Comparison of ENCODE assay signal across 9 mouse cellular contexts in genomic region chr4:150599119-150599992, GRCm38 (mm10). TPM values are rescaled to one million over a fixed set of nuclear protein-coding genes. Genes with fewer than 3 reads are reported as not detected.
A peak's percentile ranks its signal among the peaks of the same experiment; 100 is the strongest.
DNase-seq lines count a peak whose midpoint lies in the region; ATAC-seq lines count a peak whose summit lies in the region.
"Had no signal": no experiment of that assay in that cellular context is flagged by ENCODE, and none has a peak within 500 bp of the region (broad histone marks: within the 10 kb centered on the region; RNA-seq: fewer than 3 reads in every experiment).

No protein-coding gene starts in this region.

- H3K4me2 ChIP-seq in heart, embryonic 12.5 days: no peak overlapping the region
- H3K4me2 ChIP-seq in embryonic facial prominence, embryonic 13.5 days: no peak overlapping the region

- ATAC-seq in heart, embryonic 12.5 days (ENCODE audit: insufficient number of reproducible peaks, low FRiP score): no peak
- peak; percentile 56; the same call in 1 of the 2 replicates for ATAC-seq in embryonic facial prominence, embryonic 13.5 days (ENCODE audit: insufficient number of reproducible peaks, insufficient read depth, low FRiP score, low TSS enrichment, low read depth)
- no peak for ATAC-seq in activated CD4-positive, CD25-positive, alpha-beta regulatory T cell, adult 4 months

- H3K4me1 ChIP-seq in heart, embryonic 12.5 days (replicated peaks): peaks cover 55% of the 10 kb centered on the region
- H3K4me1 ChIP-seq in heart, embryonic 10.5 days: peaks cover 53% of the 10 kb centered on the region
- H3K4me1 ChIP-seq in embryonic facial prominence, embryonic 13.5 days: peaks cover 24% of the 10 kb centered on the region

- H3K27ac ChIP-seq in heart, embryonic 12.5 days (ENCODE audit: poor library complexity, severe bottlenecking): peak overlapping the region; percentile 50
- no peak overlapping the region for H3K27ac ChIP-seq in heart, embryonic 10.5 days
- H3K27ac ChIP-seq in embryonic facial prominence, embryonic 13.5 days: peak overlapping the region; percentile 68

- 61% methylated on average over 3 of the region's 3 CpGs for WGBS in heart, embryonic 12.5 days
- WGBS in heart, embryonic 10.5 days: 53% methylated on average over 3 of the region's 3 CpGs
- WGBS in embryonic facial prominence, embryonic 13.5 days: 53% methylated on average over 3 of the region's 3 CpGs

- H3K9me3 ChIP-seq in heart, embryonic 12.5 days (replicated peaks): no peaks in the 10 kb centered on the region
- no peaks in the 10 kb centered on the region for H3K9me3 ChIP-seq in heart, embryonic 10.5 days
- no peaks in the 10 kb centered on the region for H3K9me3 ChIP-seq in embryonic facial prominence, embryonic 13.5 days

- DNase-seq in heart, embryonic 10.5 days (ENCODE audit: low spot score): no peak
- DNase-seq in kidney, adult 18-20 months: peak; percentile 52
- peak; percentile 50 for DNase-seq in lung, postnatal 14 days
- DNase-seq in cerebellum, adult 18-20 months: no peak
- DNase-seq in left cerebral cortex, adult 18-20 months (ENCODE audit: low spot score in 2 of 2): no peak

- no peak overlapping the region for H3K4me3 ChIP-seq in heart, embryonic 12.5 days
- H3K4me3 ChIP-seq in heart, embryonic 10.5 days: no peak overlapping the region
- H3K4me3 ChIP-seq in embryonic facial prominence, embryonic 13.5 days: no peak overlapping the region

- no peaks in the 10 kb centered on the region for H3K27me3 ChIP-seq in heart, embryonic 12.5 days (replicated peaks)
- no peaks in the 10 kb centered on the region for H3K27me3 ChIP-seq in heart, embryonic 10.5 days (ENCODE audit: insufficient read depth, poor library complexity, severe bottlenecking)
- H3K27me3 ChIP-seq in embryonic facial prominence, embryonic 13.5 days: no peaks in the 10 kb centered on the region

- H3K9ac ChIP-seq in heart, embryonic 12.5 days: 0 out of 2 replicates have a peak overlapping the region, but pooled peaks have one; percentile 2
- H3K9ac ChIP-seq in embryonic facial prominence, embryonic 13.5 days: no peak overlapping the region

- H3K36me3 ChIP-seq in heart, embryonic 12.5 days: peaks cover 3% of the 10 kb centered on the region; the same call in 1 of the 2 replicates
- H3K36me3 ChIP-seq in heart, embryonic 10.5 days: no peaks in the 10 kb centered on the region; the same call in 1 of the 2 replicates
- no peaks in the 10 kb centered on the region; the same call in 1 of the 2 replicates for H3K36me3 ChIP-seq in embryonic facial prominence, embryonic 13.5 days

RNA-seq across cellular contexts. Expression of gene Slc45a1, which starts 52.6 kb away (rescaled TPM):
- polyA plus RNA-seq in heart, embryonic 12.5 days (2016; fragmentation: Nextera tagmentation; extraction: Ambion mirVana): not detected in 2 replicates
- polyA plus RNA-seq in heart, embryonic 10.5 days (2016; fragmentation: Nextera tagmentation; extraction: Ambion mirVana): 0.10 and 0.15 TPM in 2 replicates
- 0.36 and 0.52 TPM in 2 replicates for polyA plus RNA-seq in embryonic facial prominence, embryonic 13.5 days (2015; fragmentation: Nextera tagmentation; extraction: Ambion mirVana)
- under 1 TPM in 1 of 2 experiments, not detected in 1; 0.21 TPM for polyA plus RNA-seq in activated CD4-positive, CD25-positive, alpha-beta regulatory T cell, adult 4 months (2017; shearing (Covaris generic))
- total RNA-seq in left cerebral cortex, adult 18-20 months (2021): 10 to 100 TPM; 49.1 to 49.4 TPM
- total RNA-seq: liver, adult 2 months had no signal
- polyA plus RNA-seq: liver, adult 2 months had no signal

Comparison
In these comparisons a context has a peak if more than half of its experiments do, and no peak if none do; other contexts are left out.
1. DNase-seq: peak in kidney, adult 18-20 months (single experiment) and lung, postnatal 14 days (single experiment); none in heart, embryonic 10.5 days (single experiment), cerebellum, adult 18-20 months (0 of 2) and left cerebral cortex, adult 18-20 months (0 of 2).